Mouse (Mus musculus) megakaryocyte, embryonic 14.5 days (primary cell): Measurements from ENCODE around the gene Scyl1.

Experiments
- FLI1 ChIP-seq: IDR thresholded peaks from 2 replicates; pipeline ENCODE4 v1.6.1; 2012; ENCODE audit warnings: low read length, inconsistent platforms, mixed read lengths
- GATA1 ChIP-seq: IDR thresholded peaks from 3 replicates; pipeline ENCODE4 v1.6.1; 2012; ENCODE audit warnings: mixed read lengths, low read length, inconsistent platforms, borderline replicate concordance

- TF ChIP-seq GATA1, result no peak
- no peak for TF ChIP-seq FLI1
Observed at GRCm38 (mm10) chr19:5770311-5770710, 908 bp downstream of the Scyl1 start.
